Mouse (Mus musculus) kidney, postnatal 25 days (tissue): ENCODE measurements around the gene Gm7271.

Source experiments
- DNase-seq, 2 experiments: peaks; one replicate each; pipeline ENCODE4 v3.0.0; 2021; ENCODE audit warnings: mixed read lengths in 2 of 2

Gene Gm7271

DNA sequence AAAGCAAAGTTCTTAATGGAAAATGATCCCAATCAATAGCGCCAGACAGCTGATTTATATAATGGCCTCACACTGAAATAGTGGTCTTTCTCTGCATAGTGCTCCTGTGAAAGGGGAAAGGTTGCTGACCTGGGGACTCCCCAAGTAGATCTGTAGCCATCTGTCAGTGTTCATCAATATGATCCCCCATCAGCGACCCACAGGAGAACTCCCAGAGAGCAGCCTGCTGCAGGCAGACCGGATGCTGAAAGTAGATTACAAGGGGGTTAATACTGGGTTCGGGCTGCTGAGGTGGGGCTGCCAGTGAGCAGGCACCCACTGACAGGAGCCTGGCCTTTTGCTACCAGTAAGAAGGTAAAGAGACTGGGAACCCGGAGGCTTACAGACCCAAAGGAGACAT lies at the start of gene Gm7271:
Gm7271 (plus strand) TSS at position 230 of the 400 bp plus-strand sequence.
- DNase-seq = no peak

- no peak for DNase-seq
Measured at GRCm38 (mm10) chr5:76437100-76437499, 46.7 kb upstream of the Gm7271 start.

DNA sequence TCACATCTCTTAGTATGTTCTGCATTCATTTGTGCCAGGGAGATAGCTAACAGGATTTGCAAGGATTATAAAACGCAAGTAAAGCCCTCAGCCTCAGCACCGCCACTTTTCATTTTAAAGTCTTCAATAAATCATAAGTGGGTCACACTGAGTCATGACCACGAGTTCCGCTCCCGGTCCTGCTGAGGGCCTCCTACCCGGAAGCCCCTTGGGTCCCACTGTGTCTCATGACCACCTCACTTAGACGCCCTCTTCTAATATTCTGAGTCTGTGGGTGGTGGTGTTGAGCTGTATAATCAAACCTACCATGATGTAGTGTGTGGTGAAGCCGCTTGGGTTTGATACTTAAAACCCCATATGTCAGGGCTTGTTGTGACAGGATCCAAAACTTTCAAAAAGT lies 46.1 kb upstream of the Gm7271 start:
- DNase-seq = no peak

GRCm38 (mm10) chr5:76441431-76441830 lies 42.4 kb upstream of the Gm7271 start:
- no peak for DNase-seq

- DNase-seq = no peak
Measured at GRCm38 (mm10) chr5:76474931-76475330, 8.9 kb upstream of the Gm7271 start.

- DNase-seq = no peak
Measured at GRCm38 (mm10) chr5:76476873-76477272, 7.0 kb upstream of the Gm7271 start.

DNA sequence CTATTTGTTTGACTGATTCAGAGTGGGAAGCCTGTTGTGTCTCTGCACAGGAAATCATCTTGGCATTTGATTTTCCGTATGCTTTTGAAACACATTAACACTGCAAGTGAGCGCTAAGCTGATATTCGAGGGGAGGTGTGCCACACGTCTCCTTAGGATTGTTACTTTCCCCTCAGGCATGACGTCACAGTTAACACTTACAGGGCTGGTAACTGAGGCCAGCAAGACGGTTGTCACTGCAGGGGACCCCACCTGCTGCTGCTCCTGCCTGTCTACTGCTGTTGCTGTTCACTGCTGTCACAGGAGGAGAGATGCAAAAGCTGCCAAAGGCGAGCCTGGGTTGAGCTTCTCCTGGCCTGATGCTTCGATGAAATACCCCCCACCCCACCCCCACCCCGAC lies 6.1 kb upstream of the Gm7271 start:
- no peak for DNase-seq

GRCm38 (mm10) chr5:76495126-76495525 lies 11.3 kb downstream of the Gm7271 start:
- no peak for DNase-seq

- DNase-seq = no peak
Measured at GRCm38 (mm10) chr5:76522446-76522845, 38.6 kb downstream of the Gm7271 start.

DNA sequence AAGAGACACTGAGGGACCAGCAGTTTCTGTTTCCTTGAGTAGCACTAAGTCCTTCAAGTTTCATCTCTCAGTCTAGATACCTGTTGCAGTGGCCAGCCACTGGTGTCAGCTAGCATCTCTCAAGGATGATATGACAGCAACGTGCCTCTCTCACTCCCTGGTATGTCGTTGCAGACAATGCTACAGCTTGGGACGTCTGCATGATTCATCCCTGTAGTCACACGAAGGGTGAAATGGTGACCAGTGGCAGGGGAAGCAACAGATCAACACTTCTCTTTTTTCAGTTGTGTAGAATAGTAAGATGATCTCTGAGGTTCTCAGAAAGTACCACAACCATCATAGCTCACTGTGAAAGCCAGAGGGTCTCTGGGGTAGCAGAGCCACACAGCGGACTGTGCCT lies 40.8 kb downstream of the Gm7271 start:
- no peak for DNase-seq

DNA sequence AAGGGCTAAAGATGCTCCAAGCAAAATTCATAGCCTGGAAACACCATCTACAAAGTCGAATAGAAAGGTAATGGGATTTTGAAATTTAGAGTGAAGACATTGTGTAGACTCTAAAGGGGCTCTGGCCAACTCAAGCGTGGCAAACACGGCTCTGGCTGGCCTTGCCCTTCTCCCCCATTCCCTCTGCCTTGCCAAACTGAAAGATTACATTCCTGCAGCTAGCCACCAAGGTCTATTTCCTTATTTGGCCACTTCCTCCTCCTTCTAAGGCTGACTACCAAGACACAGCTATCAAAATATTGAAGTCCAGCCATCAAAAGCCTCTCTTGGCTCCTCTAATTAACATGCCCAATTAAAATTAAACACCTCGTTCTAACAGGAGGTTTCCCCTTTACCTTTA lies 41.2 kb downstream of the Gm7271 start:
- no peak for DNase-seq

- no peak for DNase-seq
Measured at GRCm38 (mm10) chr5:76525829-76526228, 42.0 kb downstream of the Gm7271 start.

- peak; percentile 97 for DNase-seq
Measured at GRCm38 (mm10) chr5:76529040-76529703, 45.3 kb downstream of the Gm7271 start, which contains the start of gene Exoc1. Gene Exoc1 (plus strand): TSS chr5:76529311.

GRCm38 (mm10) chr5:76529704-76530066 lies 45.8 kb downstream of the Gm7271 start:
- no peak for DNase-seq

DNA sequence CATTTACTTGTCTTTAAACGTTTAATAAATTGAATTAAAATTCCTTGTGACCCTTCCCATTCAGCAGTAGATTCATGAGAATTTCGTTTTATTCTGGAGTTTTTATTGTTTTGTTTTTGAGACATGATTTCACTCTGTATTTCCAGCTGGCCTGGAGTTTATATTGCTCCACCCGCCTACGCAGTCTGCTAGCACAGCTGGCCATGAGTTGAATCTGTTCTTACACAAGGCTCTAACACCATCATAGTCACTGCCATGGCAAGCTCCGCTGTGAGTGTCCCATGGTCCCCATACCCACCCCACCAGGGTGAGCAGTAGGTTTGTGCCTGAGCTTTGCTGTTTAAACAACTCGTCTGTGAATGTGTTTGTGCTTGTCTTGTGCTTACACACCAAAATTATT lies 49.3 kb downstream of the Gm7271 start:
- DNase-seq = no peak

DNA sequence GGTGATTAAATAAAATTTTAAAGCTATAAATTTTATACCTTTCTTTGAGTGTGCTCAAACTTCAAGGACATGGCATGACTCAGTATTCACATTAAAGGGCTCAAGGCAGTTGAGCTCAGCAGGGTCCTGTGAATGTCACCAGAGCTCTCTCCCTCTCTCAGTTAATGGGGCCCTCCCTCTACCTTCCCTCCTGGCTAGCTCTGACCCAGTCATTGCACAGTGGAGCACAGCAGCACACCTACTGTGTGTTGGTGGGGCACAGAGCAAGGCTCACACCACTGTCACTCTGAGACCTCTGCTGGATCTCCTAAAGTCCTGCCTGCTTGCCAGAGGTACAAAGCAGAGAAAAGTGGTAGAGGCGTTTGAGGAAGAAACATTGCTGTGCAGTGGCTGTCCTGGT lies 52.4 kb downstream of the Gm7271 start:
- no peak for DNase-seq

GRCm38 (mm10) chr5:76537578-76537977 lies 53.7 kb downstream of the Gm7271 start:
- DNase-seq = no peak

DNA sequence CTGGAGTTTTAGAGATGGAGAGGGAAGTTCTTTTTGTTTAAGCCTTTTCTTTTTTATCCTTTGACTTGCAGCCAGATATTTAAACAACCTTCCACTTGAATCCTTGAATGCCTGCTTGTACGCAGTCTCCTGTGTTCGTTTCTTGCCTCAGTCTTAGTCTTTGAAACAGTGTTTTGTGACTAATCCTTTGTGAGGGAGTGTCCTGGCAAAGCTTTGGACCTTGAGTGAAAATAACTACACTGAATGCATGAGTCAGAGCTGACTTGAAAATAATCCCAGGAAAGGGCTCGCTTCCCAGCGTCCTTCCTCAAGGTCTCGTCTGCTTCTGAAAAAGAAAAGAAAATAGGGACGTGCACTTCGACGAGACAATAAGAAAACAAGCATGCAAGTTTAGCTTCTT lies 56.3 kb downstream of the Gm7271 start:
- no peak for DNase-seq

GRCm38 (mm10) chr5:76540842-76541241 lies 57.0 kb downstream of the Gm7271 start:
- no peak for DNase-seq

DNA sequence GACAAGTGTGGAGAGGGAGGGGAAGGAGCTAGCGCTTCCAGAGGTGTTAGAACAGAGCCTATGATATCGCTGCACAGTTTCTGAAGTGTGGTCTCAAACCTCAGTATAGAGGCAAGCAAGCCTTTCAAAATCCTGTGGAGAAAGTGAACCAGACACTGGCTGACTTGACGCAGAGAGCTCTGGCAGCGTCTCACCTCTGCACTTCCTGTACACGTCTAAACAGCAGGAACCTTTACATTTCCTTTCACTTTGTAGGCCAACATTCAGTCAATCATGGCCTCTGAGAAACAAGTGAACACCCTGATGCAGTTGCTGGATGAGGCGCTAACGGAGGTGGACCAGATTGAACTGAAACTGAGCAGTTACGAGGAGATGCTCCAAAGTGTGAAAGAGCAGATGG lies 59.4 kb downstream of the Gm7271 start:
- DNase-seq = no peak

DNA sequence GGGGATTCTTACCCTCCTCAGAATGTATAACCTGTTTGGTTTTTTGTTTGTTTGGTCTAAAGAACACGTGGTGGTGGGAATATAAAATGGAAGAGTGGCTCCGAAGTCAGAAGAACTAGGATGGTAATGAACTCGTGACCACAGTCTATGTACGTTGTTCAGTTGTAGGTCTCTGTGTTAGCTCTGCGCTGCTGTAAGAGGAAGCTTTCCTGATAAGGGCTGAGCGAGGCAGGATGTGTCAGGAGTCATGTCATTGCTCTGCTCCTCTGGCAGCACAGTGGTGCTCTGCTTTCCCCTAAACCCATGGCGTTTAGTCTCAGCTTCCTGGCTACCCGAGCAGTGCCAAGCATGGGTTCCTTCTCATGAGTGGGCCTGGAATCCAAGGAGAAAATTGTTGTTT lies 66.6 kb downstream of the Gm7271 start:
- no peak for DNase-seq

- DNase-seq = peak; percentile 44 to 73
Measured at GRCm38 (mm10) chr5:76565321-76565720, 81.5 kb downstream of the Gm7271 start.
